Mouse (Mus musculus) neutrophil, adult 5-6 weeks (primary cell): ENCODE measurements at regions not wholly inside any gene's neighbourhood (a gene's known extent, or its start where the extent isn't known, plus 50 kb on each side); places are given as distances from the start of the nearest gene placed in this dataset.
A peak's percentile ranks its signal among the peaks of the same experiment; 100 is the strongest.

Experiments used
- ATAC-seq: fragments of 151-379, 151-347 bp; 2 replicates; pipeline ENCODE4 v1.8.0; 2017; ENCODE audit warnings: mild to moderate bottlenecking, moderate TSS enrichment; ENCODE audit not compliant: insufficient number of reproducible peaks, poor library complexity, low FRiP score, severe bottlenecking; ENCODE audit errors: extremely low read depth

DNA sequence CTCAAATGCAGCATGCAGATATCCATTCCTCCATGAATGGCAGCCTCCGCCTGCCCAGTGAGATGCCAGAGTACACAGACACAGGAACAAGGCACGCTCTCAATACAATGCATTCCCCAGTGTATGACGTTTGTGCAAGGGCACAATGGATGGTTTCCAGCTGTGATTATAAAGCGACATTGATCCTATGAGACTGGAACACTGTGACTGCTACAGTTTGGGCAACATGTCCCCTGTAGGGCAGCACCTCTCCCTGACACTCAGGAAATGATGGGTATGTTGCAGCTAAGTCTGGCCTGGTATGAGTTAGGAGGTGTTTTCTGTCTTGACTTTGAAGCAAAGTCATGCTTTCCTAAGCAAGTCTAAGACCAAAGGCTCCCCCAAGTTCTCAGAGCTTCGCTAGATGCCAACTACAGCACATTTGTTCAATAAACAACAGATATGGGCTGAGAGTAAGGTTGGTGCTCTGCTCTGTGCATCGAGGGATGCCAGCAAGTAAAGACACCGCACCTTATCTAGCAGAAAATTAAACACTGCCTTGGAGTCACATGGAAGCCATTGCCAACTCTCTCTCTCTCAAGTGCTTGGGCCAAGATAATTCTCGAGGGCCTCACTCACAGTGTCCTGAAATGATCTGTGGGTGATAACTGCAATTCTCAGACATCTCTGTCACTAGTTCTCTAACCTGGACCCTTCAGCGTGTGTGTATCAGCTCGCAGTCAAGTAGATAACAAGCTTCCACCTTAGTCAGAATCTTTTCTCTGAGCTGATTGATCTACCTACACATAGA is 124.1 kb upstream of the Thbs1 start:
- ATAC-seq = no peak

DNA sequence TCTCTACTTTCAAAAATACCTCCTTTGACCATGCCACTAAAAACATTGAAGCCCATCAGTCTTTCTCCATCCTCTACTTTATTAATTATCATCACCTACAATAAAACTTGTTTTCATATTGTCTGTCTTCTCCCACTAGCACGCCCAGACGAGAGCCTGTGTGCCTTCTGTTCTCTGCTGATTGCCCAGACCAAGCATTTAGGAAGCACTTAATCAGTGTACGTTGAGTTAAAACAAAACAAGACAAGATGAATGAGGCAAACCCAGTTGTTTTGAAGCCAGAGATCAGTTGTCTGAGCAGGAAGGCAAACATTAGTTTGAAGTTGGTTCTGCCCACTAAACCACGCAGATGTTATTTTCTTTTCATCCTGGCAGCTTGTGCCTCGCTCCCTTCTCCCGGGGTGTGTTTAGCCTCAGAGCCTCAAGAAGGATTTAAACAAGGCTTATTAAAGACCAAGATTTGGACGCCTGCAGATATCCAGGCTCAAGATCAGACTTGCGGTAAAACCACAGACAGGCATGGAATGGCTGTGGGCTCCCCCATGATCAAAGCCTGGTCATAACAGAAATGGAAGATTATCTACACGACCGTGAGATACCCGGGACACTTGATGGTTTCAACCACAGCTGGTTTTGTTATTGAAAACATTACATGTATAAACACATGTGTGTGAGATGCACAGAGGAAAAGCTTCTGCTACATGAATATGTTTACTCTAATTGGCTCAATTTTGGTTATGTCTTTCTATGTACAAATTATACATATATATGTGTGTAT is 123.1 kb upstream of the Thbs1 start:
- no peak for ATAC-seq

DNA sequence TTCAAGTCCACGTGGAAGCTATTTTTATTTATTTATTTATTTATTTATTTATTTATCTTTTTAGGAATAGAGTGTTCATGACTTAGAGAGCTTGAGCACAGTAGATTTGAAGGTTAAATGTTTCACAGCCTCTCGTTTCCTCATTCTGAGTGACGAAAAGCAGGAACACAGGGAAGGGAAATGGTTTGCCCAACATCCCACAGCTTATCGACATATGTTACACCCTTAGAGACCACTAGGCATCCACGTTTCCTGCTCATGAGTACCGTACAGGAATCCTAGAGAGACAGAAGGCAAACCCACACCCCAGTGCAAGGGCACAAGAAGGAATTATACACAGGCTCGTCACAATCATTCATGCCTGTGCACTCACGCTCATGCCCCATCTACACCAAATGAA is 122.5 kb upstream of the Thbs1 start:
- peak; percentile 49; the same call in 1 of the 2 replicates for ATAC-seq

DNA sequence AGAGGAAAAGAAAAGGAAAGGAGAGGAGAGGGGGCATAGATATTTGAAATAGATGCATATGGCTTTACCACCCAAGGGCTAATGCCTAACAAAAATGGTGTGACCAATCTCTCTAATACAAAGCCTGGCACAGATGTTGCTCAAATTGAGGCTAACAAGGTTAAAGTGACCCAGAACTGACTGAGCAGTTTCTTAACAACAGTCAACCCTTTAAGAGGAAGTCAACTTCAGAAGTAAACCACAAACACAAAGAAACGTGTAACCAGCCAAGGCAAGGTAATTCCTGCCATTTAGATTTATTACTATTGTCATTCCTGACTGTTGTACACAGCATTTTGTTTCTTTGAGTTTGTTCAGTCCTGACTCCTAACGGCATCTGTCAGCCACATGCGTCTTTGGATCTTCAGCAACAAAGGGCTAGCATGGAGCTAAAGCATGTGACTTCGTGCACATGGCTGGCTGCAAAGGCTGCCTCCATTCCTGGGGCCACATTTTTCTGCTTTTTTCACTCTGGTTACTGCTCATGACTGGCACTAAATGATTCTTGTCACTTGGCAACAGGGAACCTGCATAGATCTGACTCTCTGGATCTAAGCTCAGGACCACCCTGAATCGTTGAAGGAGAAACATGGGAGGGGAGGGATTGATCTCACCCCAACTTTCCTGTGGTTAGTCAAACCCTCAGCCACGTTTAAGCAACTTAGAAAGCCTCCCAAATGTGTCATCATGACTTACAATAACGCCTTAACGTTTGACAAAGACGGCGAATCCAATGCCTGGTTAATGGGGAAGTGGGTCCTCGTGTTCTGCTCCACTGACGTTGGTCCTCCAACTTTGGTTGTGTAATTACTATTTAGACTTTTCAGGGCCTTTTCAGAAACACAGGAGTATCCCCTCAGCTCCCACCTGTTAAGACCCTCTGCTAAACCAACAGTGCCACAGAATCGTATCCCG is 115.3 kb upstream of the Thbs1 start:
- peak; percentile 86 for ATAC-seq

DNA sequence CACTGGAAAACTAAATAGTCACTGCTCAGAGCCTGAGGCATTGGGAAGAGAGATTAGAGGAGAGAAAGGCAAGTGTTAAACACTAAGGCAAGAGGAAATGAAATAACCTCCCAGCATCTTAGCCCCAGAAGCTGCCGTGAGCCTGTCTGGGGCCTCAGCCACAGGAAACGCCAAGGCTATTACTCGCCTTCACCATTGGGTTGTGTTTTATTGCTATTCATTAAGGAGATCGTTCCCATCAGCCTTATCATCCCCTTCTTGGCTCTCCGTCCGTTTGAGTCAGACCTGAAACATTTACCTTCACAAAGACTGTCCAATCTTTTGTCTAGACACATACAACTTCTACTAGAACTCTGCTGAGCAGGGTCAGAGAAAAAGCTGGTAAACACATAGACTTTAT is 112.0 kb upstream of the Thbs1 start:
- no peak for ATAC-seq

DNA sequence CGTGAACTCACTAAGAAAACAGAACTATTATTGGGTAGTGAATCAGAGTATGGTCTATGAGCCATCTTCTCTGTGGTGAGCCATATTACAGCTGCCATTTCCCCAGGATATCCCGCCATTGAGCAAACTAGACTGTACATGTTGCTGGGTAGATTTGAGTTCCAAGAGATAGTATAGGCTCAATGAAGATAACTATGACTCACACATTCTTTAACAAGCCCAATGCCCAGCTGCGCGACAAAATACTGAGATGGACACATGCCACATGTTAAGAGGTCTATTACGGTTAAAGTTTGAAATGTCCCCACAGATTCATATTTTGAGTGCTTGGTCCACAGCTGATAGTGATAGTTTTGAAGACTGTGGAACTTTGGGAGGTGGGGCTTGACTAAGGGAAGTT is 107.5 kb upstream of the Thbs1 start:
- no peak for ATAC-seq

DNA sequence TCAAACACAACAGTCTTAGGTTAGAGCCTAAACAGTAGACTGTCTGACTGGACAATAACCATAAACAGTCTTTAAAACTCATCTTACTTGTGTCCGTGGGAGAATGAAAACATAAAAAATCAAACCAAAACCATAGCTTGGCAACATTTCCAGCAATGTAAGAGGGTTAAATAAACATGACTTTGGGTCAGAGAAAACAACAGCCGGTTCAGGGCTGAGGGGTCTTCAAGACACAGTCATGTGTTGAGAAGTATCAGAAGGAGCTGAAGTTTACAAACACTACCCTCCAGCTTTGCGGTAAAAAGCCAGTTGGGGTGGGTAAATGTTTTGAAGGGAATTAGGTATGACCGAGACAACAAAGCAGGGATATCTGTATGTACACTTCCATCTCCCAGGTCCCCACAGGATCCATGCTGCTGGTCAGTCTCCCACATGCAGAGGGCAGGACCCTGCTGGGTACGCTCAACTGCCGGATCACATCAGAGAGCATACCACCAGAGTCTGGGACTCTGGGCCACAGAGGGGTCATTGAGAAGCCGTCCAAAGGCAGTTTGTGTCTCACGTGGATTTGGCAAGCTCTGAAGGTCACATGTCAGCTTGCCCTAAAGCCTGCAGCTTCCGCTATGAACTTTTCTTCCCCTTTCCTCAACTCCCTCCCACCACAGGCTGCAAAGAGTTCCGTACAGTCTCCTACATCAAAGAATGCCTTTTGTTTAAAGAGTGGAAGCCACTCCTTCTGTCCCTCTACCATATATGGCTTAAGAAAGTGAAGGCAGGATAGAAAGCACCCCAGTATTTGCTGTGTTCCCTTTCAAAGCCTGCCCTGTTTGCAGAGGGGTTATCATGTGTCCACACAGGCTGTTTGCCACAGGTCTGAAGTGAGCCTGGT is 103.9 kb upstream of the Thbs1 start:
- peak; percentile 86 for ATAC-seq

DNA sequence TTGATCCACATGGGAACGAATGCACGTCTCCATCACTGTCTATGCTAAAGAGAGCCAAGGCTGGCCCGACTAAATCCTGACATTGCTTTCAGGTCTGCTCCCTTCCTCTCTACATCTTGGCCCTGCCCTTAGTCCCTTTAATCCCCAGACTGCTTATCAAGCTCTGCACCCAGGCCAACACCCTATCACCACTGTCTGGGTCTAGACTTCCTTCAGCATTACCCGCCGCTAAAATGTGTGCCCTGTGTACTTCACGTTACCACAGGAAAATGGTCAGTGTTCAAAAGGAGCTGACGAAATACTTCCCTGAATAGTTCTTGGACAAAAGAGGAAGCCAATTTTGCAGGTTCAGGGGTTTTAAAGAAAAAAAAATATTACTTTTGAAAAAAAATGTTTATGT is 100.0 kb upstream of the Thbs1 start:
- ATAC-seq = no peak

DNA sequence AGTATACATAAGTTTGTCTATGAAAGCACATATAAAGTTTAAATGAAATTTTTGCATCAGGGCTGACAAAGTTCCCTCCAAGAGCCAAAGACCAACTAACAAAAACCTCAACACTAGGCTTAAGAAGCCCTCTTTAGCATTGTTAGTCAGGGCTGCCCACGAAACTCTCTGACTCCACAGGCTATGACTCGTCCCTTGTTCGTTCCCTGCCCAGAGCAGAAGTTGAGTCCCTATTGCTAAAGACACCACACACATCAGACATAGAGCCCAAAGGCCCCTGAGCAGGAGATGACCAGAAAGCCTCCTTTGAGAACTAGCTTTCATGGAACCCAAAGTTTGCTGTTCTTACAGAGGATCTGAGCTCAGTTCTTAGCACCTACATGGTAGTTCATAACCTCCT is 99.5 kb upstream of the Thbs1 start:
- peak; percentile 36; the same call in 1 of the 2 replicates for ATAC-seq

DNA sequence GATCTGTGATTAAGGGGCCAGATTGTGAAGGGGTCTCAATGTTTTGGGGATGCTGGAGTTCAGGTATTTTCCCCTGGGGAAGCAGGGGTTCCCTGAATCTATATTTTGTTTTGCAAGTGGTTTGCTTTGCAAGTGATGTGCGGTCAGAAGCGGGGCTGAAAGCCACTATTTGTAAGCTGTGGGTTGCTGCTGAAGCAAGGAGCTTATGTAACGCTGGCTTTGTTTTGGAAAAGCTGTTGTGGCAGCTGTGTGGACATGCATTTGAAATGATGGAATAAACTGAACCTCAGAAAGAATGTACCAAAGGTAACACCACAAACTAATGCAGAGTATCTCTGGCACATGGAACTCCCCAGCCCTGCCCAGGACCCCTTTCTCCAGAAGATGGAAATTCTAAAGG is 98.5 kb upstream of the Thbs1 start:
- no peak for ATAC-seq

DNA sequence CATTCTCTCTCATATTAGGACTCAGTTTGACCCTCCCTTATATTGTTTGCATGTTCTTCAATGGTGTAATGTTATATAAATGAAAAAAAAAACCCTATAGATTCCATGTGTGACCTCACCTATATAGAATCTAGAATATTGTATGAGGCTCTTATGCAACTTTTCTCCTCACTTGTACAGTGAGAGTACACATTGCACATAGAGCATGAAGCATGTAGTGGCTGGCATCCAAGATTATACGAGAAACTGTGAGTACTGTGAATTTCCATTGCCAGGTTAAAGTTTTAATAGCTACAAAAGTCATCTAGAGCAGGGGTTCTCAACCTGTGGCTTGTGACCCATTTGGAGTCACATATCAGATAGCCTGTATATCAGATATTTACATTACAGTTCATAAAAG is 96.5 kb upstream of the Thbs1 start:
- ATAC-seq = no peak

DNA sequence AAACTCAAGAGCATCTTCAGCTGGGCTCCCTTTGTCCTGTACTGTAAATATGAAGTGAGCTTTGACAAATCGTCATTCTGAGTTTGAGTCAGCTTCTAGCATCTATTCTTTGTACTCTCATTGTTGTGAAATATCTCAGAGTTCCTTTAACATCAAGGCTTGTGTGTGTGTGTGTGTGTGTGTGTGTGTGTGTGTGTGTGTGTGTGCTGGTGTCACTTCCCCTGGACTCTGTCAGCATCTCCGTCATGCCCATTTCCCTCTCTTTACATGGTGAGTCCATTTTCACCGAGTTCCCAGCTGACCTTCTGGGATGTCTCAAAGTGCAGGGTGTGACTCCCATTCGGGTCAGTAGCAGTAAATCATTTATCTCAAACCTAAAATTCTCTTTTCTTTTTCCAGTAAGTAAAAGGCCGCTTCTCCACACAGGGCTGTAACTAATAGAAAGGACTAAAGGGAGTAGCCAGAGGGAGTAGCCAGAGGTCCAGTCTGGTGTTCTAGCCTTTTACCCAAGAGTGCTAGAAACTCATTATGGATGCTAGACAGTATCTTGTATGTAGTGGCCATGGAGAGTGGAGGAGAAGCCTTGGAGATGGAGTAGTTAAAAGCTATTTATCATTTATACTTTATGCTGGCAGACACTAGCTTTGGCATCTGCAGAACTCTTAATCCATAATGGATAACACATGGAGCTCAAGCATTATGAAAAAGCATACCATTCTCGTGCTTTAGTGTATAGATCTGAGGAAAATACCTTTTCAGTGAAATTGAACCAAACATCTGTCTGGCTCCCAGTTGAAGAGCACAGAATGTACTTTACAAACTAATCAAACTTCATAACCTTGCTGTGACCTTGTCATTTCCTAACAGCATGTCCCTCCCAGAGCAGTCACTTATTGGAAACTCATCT is 85.6 kb upstream of the Thbs1 start:
- ATAC-seq = peak; percentile 36; the same call in 1 of the 2 replicates

DNA sequence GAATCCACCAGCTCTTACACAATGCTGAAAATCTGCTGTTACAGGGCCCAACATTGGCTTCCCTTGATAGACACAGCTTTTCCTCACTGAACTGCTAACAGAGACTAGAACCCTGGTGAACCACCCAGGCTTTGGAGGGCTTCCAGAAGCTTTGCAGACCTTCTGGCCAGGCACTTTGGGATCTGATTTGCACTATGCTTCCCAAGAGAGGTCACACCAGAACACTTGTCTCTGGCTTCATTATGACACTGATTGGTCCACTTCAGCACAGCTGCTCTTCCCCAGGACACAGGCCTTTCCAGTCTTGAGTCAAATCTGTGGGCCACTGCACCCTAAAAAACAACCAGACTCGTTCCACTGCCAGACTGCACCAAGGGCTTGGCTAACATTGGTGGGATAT is 82.8 kb upstream of the Thbs1 start:
- ATAC-seq = no peak

DNA sequence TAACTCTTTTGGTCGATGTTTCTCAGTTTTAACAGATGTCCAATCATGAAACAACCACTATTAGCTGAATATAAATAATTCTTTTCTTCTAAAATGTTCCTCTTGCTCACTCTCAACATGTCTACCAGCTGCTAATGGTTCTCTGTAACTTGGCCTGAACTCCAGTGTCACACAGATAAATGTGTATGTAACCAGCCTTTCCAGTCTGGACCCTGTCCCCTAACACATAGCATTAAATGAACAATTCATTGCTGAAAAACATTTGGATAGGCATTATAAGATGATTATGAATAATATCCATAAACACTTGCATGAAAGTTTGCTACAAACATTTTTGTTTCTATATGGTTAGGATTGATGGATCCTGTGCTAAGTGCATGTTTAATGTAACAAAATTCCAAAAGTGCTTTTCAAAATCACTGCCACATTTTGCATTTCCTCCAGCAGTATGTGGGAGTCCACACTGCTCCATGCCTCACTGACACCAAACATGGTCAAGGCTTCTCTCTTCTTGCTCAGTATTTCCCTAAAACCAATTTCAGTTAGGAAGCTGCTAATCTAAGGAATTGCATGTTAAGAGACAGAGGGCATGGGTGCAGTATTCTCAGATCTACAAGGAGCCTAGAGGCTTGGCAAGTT is 82.1 kb upstream of the Thbs1 start:
- no peak for ATAC-seq

DNA sequence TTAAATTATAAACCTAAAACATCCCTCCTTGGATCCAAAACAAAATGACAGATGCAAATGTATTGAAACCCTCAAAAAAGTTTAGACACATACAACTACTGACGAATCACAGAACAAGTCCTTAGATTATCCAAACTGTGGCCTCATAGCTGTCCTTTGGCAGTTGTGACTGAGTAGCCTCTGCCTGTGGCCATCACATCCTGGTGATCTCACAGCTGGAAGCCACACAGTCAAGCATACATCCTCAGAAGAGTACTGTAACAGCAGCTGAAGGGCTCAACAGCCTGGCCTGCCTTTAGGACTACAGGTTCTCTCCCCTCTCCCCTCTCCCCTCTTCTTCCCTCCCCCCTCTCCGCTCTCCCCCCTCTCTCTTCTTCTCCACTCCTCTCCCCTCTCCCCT is 80.0 kb upstream of the Thbs1 start:
- no peak for ATAC-seq

DNA sequence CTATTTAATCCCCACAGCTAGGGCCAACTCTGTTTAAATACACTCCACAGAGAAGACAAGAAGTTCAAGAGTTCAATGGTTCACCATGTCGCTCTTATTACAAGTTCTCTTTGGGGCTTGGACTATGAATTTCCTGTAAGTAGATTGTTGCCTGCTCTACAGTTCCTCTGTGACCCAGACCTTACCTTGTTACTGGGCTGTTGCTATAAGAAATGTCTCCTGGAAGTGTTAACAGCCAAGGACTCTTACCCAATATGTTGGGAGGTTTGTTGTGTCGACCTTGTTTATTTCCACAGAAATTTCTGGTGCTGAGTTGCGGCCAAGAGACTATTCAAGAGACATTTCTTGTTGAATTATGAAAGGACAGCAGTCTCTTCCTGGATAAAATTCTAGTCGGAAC is 78.3 kb upstream of the Thbs1 start:
- no peak for ATAC-seq

DNA sequence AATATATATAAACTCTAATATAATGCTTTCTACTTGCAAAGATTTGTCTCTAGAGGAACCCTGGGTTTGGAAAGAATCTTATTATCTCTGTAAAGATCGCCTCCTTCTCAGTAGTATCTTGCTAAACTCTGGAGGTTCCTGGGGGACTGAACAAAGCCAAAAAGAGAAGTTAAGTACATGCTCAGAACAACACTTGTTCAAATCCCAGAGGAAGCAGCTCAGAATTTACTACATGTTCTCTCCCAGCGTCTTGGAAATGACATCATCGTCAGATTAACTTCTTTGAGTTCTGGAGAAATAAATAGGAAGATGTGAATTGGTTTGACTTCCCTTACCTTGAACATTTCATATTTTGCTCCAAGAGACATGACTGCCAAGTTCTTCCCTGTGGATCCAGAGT is 77.7 kb upstream of the Thbs1 start:
- ATAC-seq = no peak
